Mouse (Mus musculus) heart, adult 18-20 months (tissue): ENCODE measurements at regions not wholly inside any gene's neighbourhood (a gene's known extent, or its start where the extent isn't known, plus 50 kb on each side); places are given as distances from the start of the nearest gene placed in this dataset.
"Not testable (repeated sequence)": the region's sequence is repeated elsewhere in the genome, so short reads cannot be mapped to it uniquely, and the experiment has no call there.

Experiments
- DNase-seq, 2 experiments: peaks; one replicate each; pipeline ENCODE4 v3.0.0; 2021 to 2022; ENCODE audit warnings: mixed read lengths in 1 of 2

DNA sequence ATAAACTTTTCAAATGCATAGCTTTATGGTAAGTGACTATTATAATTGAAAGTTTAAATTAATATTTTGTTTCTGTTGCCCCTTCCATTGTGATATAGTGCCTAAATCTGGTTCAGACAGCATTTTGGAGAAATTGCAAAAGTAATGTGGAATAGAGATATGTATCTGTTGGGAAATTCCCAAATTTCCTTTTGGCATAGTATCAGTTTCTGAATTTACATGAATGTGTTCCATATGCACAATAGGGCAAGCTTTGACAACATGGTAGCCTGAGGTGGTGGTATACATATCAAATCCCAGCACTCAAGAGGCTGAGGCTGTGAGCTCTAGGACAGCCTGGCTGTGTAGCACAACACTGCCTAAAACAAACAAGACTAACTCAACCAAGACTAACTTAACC is 147.2 kb upstream of the Supt20 start:
- DNase-seq = no peak

DNA sequence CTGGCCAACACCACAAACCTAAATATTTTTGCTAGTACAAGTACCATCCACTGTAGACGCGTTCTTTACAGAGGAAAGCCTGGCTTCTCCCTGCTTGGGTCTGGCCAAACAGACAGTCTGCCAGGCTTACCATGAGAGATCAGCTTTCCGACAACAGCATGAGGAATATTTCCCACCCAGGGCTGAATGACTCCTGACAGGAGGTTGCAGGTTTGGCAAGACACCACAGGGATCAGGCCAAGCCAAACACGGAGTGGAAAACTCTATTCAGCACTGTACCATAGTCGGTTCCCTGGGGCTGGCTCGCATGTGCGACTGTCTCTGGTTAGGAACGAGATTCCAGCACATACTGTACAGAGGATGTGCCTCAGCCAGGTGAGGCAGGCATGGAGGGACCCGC is 140.7 kb upstream of the Supt20 start:
- DNase-seq = peak; percentile 53 to 69

DNA sequence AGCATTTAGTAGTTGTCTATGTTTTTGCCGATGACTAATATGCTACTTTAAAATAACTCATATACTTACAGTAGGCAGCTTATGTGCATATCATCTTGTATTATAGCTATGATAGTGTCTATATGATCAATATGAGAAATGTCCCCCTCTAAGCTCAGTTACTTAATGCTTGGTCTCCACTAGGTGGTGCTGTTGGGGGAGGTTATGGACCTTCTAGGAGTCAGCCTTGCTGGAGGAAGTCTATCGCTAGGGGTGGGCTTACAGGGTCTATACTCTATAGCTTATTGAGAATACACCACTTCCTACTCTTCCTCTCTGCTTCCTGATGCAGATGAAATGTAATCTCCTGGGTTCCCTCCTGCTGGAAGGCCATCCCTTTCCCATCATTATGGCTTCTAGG is 136.7 kb upstream of the Supt20 start:
- DNase-seq = no peak

DNA sequence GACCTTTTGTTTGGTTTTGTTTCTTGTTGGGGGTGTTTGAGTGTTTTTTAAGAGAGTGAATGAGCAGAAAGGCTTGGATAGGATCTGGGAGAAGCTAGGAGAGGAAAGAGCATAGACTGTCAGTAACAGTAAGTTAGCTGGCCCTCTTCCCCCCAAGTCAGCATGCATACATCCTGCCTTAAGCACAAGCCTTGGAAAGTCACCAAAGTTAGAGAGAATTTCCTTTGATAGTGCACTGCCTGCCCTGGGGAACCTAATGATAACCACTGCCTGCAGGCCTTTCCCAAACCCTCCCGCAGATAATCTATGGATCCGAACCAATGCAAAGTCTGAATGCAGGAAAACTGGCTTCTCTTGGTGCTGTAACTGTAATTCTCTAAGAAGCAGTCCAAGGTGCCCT is 133.6 kb upstream of the Supt20 start:
- no peak for DNase-seq

GRCm38 (mm10) chr3:54559527-54559926 is 133.1 kb upstream of the Supt20 start:
- DNase-seq = peak in 1 of 2 experiments; percentile 19

DNA sequence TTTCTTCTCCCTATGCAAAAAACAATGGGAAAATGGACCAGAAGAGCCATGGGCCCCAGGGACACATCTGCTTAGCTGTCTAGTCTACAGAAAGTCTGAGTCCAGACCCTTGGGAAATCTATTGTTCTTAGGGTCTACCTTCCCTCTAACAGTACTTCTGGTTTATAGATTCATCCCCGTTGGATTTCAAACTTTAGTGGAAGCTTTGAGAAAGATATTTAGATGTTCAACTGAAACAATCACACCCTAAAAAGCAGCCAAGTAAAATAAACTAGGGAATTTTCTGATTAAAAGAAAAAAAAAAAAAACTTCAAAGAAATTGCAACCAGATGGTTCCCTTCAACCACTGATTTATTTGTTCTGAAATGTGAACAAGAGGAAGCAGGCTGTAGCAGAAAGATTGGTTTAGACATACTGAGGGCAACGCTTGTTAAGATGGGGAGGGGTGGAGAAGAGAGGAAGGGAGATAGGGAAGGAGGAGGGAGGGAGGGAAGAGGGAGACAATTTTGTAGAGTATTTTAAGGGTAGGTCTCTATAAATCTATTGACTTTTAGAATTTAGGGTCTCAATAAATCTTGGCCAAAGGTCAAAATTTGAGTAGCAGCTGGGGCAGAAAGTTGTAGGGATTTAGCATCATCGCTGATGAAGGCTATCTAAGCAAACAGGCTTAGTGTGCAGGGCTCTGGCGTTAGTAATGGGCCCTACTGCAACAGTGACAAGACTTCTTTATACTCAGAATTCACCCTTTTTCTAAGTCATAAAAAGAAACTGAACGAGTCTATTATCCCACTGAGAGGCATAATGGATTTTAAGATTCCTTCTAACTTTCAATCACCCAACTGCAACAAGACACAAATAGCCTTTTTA is 132.3 kb upstream of the Supt20 start:
- DNase-seq = no peak

- DNase-seq = no peak
These were observed 125.3 kb upstream of the Supt20 start for GRCm38 (mm10) chr3:54567329-54567728.

DNA sequence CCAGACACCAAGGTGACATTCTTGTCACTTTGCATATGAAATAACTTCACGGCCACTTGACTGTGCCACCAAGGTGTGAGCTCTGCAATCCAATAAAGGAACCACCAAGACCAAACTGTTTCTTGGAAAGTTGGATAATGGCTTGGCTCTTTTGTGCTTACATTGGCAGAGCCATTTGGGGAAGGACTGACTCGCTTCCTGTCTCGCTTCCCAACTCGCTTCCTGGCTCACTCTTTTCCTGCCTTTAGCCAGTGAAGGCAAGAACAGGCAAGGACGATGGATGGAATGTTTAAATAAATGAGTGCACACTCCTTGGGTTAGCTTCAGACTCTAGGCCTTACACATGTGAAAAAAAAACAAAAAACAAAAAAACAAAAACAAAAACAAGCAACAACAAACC is 124.5 kb upstream of the Supt20 start:
- peak; percentile 37 to 45 for DNase-seq

GRCm38 (mm10) chr3:54570501-54570900 is 122.1 kb upstream of the Supt20 start:
- DNase-seq = no peak

DNA sequence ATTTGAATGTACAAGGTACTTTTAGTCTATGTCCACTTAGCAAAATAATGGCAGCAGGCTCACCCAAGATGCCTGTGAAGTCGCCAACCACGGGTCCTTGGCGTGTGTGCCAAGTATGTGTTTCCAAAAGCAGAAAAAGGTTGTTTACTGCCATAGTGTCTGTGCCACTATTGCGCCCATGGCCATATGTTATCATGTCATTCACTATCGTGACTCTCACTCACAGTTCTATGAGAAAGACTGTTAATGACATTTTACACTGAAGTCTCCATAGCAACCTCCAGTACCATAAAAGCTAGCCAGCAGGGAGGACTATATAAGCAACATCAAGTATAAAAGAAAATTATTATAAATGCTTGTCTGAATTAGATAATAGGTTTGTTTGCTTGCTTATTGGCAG is 114.8 kb upstream of the Supt20 start:
- DNase-seq = no peak

- DNase-seq = no peak
These were observed 113.2 kb upstream of the Supt20 start for GRCm38 (mm10) chr3:54579425-54579824.

DNA sequence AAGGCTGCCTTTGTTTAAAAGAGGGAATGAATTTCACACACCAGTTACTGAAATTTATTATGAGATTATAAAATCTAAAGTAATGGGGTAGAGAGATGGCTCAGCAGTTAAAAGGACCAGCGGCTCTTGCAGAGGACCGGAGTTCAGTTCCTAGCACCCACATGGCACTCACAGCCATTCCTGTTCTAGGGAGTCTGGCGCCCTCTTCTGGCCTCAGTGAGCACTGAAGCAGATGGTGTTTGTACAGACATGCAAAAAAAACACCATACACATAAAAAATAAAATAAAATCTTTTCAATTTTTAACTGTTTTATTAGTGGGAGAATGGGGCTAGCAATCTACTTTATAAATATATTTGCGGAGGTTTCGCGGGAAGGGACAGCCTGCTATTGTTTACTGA is 112.3 kb upstream of the Supt20 start:
- no peak for DNase-seq

GRCm38 (mm10) chr3:54585781-54586180 is 106.8 kb upstream of the Supt20 start:
- DNase-seq = not testable (repeated sequence)

- DNase-seq = no peak
These were observed 105.2 kb upstream of the Supt20 start for GRCm38 (mm10) chr3:54587127-54587995.

- no peak for DNase-seq
These were observed 104.4 kb upstream of the Supt20 start for GRCm38 (mm10) chr3:54588198-54588597.

- peak in 1 of 2 experiments; percentile 6 for DNase-seq
These were observed 102.6 kb upstream of the Supt20 start for GRCm38 (mm10) chr3:54589976-54590375.

DNA sequence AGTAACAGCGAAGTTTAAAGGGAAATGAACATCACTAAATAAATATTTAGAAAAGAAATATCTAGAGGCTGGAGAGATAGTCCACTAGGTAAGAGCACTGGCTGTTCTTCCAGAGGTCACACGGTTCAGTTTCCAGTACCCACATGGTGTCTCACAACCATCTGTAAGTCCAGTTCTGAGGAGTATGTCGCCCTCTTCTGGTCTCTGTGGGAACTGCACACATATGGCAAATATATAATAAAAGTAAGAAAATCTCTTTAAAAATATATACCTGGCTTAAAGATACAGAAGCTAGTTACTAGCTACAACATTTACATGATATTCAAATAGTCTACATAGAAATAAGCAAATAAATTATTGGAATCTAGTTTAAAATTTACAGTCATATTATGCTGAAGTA is 101.4 kb upstream of the Supt20 start:
- DNase-seq = no peak

- no peak for DNase-seq
These were observed 100.5 kb upstream of the Supt20 start for GRCm38 (mm10) chr3:54592064-54592463.

DNA sequence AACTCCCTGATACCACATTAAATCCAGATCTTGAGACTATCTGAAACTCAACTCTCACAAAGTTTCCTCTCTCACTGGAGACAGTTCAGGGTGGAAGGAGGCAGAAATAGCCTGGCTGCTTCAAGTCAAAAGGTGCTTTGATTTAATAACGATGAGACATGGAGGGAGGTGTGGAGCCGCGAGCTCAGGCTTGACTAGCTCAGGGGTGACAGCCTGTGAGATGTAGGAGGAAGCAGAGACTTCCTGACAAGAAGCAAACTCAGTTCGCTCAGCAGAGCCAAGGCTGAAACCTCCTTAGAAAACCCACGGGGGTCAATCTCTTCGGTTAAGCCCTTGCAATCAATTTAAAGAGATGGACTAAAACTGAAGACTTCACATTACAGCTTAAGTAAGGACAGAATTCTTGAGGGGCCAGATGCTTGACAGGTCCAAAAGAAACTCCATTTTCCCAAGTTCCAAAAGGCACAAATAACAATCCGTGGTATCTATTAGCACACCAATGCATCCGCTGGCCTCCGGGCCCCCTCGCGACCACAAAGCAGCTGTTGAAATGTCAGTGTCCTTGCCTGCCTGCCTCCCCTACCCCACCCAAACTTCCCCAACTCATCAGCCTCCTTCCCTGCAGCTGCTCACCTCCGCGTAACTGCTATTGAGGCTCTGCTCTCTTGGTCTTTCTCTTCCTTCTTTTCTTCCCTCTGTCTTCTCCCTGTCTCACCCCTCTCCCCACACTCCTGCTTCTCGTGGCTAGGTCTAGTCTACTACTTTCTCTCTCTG is 99.8 kb upstream of the Supt20 start:
- no peak for DNase-seq

DNA sequence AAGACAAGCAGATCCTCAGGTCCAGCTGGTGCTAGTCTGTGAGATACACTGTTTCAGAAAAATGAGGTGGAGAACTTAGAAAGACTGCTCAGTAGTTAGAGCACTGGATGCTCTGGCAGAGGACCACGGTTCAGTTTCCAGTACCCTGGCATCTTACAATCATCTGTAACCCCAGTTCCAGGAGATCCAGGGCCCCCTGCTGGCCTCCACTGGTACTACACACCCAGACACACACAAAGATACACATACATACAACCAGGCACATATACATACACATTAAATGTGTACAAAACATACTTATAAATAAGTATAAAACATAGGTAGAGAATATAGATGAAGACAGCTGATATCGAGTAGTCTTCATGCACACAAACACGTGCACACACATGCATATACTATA is 97.4 kb upstream of the Supt20 start:
- DNase-seq = no peak

GRCm38 (mm10) chr3:54597326-54598274 is 95.0 kb upstream of the Supt20 start:
- DNase-seq = peak in 1 of 2 experiments; percentile 22
